ENCODE assay signal across 14 mouse cellular contexts in genomic region chr4:29480384-29481092, GRCm38 (mm10).
"Had no signal": no experiment of that assay in that cellular context is flagged by ENCODE, and none has a peak within 500 bp of the region (broad histone marks: within the 10 kb centered on the region; RNA-seq: fewer than 3 reads in every experiment).

No protein-coding gene starts in this region.

- ATAC-seq: hindbrain, embryonic 16.5 days; liver, postnatal 0 days had no signal

- H3K9ac ChIP-seq: liver, embryonic 13.5 days; liver, postnatal 0 days; lung, embryonic 15.5 days; neural tube, embryonic 13.5 days; stomach, embryonic 15.5 days had no signal

- H3K27ac ChIP-seq: liver, embryonic 13.5 days; lung, embryonic 15.5 days; macrophage; midbrain, embryonic 10.5 days; neural tube, embryonic 13.5 days; stomach, embryonic 15.5 days had no signal

- H3K4me3 ChIP-seq: liver, embryonic 13.5 days; lung, embryonic 15.5 days; midbrain, embryonic 10.5 days; neural tube, embryonic 13.5 days; stomach, embryonic 15.5 days had no signal

- H3K4me2 ChIP-seq: liver, embryonic 13.5 days; lung, embryonic 15.5 days; neural tube, embryonic 13.5 days; stomach, embryonic 15.5 days had no signal

- H3K9me3 ChIP-seq: liver, embryonic 13.5 days; lung, embryonic 15.5 days; midbrain, embryonic 10.5 days; neural tube, embryonic 13.5 days; stomach, embryonic 15.5 days had no signal

- DNase-seq: kidney, adult 18-20 months; liver; liver, embryonic 13.5 days; liver, postnatal 0 days; lung, postnatal 14 days; midbrain, embryonic 14.5 days; right cerebral cortex, postnatal 14 days; thymus, postnatal 36 days had no signal

- H3K27me3 ChIP-seq: liver, embryonic 13.5 days; lung, embryonic 15.5 days; neural tube, embryonic 13.5 days; stomach, embryonic 15.5 days had no signal

- H3K4me1 ChIP-seq: liver, embryonic 13.5 days; lung, embryonic 15.5 days; midbrain, embryonic 10.5 days; stomach, embryonic 15.5 days had no signal

- H3K36me3 ChIP-seq: liver, embryonic 13.5 days; lung, embryonic 15.5 days; midbrain, embryonic 10.5 days; neural tube, embryonic 13.5 days; stomach, embryonic 15.5 days had no signal
